Comparison of ENCODE assay signal across 17 mouse cellular contexts in genomic region chr17:80288012-80288411, GRCm38 (mm10). TPM values are rescaled to one million over a fixed set of nuclear protein-coding genes. Genes with fewer than 3 reads are reported as not detected.
DNase-seq lines count a peak whose midpoint lies in the region; ATAC-seq lines count a peak whose summit lies in the region.
"Had no signal": no experiment of that assay in that cellular context is flagged by ENCODE, and none has a peak within 500 bp of the region (broad histone marks: within the 10 kb centered on the region; RNA-seq: fewer than 3 reads in every experiment).

No protein-coding gene starts in this region.

- no peak for ATAC-seq in forebrain, embryonic 13.5 days
- no peak for ATAC-seq in forebrain, embryonic 12.5 days (ENCODE audit: low FRiP score)
- ATAC-seq in midbrain, embryonic 11.5 days (ENCODE audit: low FRiP score) = no peak
- ATAC-seq in midbrain, embryonic 15.5 days (replicated peaks) = no peak
- ATAC-seq: inflammation-experienced regulatory T-cells, adult 6 months had no signal

- H3K9ac ChIP-seq in forebrain, embryonic 13.5 days = no peak overlapping the region
- no peak overlapping the region for H3K9ac ChIP-seq in forebrain, embryonic 12.5 days
- H3K9ac ChIP-seq in midbrain, embryonic 11.5 days (ENCODE audit: low read length) = no peak overlapping the region
- no peak overlapping the region for H3K9ac ChIP-seq in midbrain, embryonic 15.5 days
- H3K9ac ChIP-seq: kidney, embryonic 15.5 days; liver, embryonic 13.5 days; stomach, embryonic 15.5 days had no signal

- H3K27me3 ChIP-seq in forebrain, embryonic 13.5 days = no peaks in the 10 kb centered on the region
- H3K27me3 ChIP-seq in forebrain, embryonic 12.5 days = no peaks in the 10 kb centered on the region
- H3K27me3 ChIP-seq in midbrain, embryonic 11.5 days (ENCODE audit: control insufficient read depth, insufficient read depth, low read length) = no peaks in the 10 kb centered on the region
- H3K27me3 ChIP-seq in midbrain, embryonic 10.5 days (ENCODE audit: low read depth, poor library complexity, severe bottlenecking) = no peaks in the 10 kb centered on the region
- no peaks in the 10 kb centered on the region for H3K27me3 ChIP-seq in midbrain, embryonic 15.5 days (replicated peaks)
- H3K27me3 ChIP-seq: kidney, embryonic 15.5 days; liver, embryonic 13.5 days; stomach, embryonic 15.5 days had no signal

- DNase-seq in midbrain, embryonic 11.5 days (ENCODE audit: low spot score, missing footprints) = peak; percentile 47
- no peak for DNase-seq in midbrain, embryonic 10.5 days (ENCODE audit: low spot score)
- no peak for DNase-seq in MN1 (ENCODE audit: low spot score)
- DNase-seq in frontal cortex, adult 2 months (ENCODE audit: extremely low spot score in 1 of 2, low spot score in 1 of 2) = no peak
- no peak for DNase-seq in cerebellum, adult 9-11 months
- DNase-seq: adrenal gland, postnatal 14 days; cerebellum, postnatal 14 days; gastrocnemius, postnatal 36 days; liver, embryonic 13.5 days; lung, postnatal 36 days; right cerebral cortex, postnatal 4 days had no signal

- H3K36me3 ChIP-seq in forebrain, embryonic 13.5 days (ENCODE audit: poor library complexity, severe bottlenecking) = no peaks in the 10 kb centered on the region
- H3K36me3 ChIP-seq in forebrain, embryonic 12.5 days (replicated peaks) = no peaks in the 10 kb centered on the region
- H3K36me3 ChIP-seq in midbrain, embryonic 11.5 days (ENCODE audit: control insufficient read depth, insufficient read depth, low read length) = no peaks in the 10 kb centered on the region
- H3K36me3 ChIP-seq in midbrain, embryonic 10.5 days = no peaks in the 10 kb centered on the region
- H3K36me3 ChIP-seq in midbrain, embryonic 15.5 days (replicated peaks) = no peaks in the 10 kb centered on the region
- H3K36me3 ChIP-seq: kidney, embryonic 15.5 days; liver, embryonic 13.5 days; stomach, embryonic 15.5 days had no signal

- H3K4me3 ChIP-seq in forebrain, embryonic 13.5 days = no peak overlapping the region; the same call in 1 of the 2 replicates
- no peak overlapping the region for H3K4me3 ChIP-seq in forebrain, embryonic 12.5 days (replicated peaks)
- H3K4me3 ChIP-seq in midbrain, embryonic 11.5 days (ENCODE audit: low read depth, low read length) = no peak overlapping the region
- H3K4me3 ChIP-seq in midbrain, embryonic 10.5 days = no peak overlapping the region
- no peak overlapping the region for H3K4me3 ChIP-seq in midbrain, embryonic 15.5 days
- H3K4me3 ChIP-seq: stomach, embryonic 15.5 days had no signal

- H3K4me2 ChIP-seq in forebrain, embryonic 13.5 days = peak overlapping the region; percentile 70; the same call in 1 of the 2 replicates
- no peak overlapping the region for H3K4me2 ChIP-seq in forebrain, embryonic 12.5 days
- no peak overlapping the region for H3K4me2 ChIP-seq in midbrain, embryonic 11.5 days
- peak overlapping the region; percentile 52 for H3K4me2 ChIP-seq in midbrain, embryonic 15.5 days

- 83% methylated on average over 6 of the region's 6 CpGs for WGBS in forebrain, embryonic 13.5 days
- 83% methylated on average over 6 of the region's 6 CpGs for WGBS in forebrain, embryonic 12.5 days
- WGBS in midbrain, embryonic 11.5 days = 86% methylated on average over 6 of the region's 6 CpGs
- WGBS in midbrain, embryonic 10.5 days = 94% methylated on average over 6 of the region's 6 CpGs
- 87% methylated on average over 6 of the region's 6 CpGs for WGBS in midbrain, embryonic 15.5 days

- peaks cover 15% of the 10 kb centered on the region for H3K4me1 ChIP-seq in forebrain, embryonic 13.5 days
- peaks cover 11% of the 10 kb centered on the region for H3K4me1 ChIP-seq in forebrain, embryonic 12.5 days
- peaks cover 11% of the 10 kb centered on the region for H3K4me1 ChIP-seq in midbrain, embryonic 11.5 days (ENCODE audit: control insufficient read depth, insufficient read depth, low read length)
- H3K4me1 ChIP-seq in midbrain, embryonic 10.5 days = peaks cover 15% of the 10 kb centered on the region
- peaks cover 14% of the 10 kb centered on the region for H3K4me1 ChIP-seq in midbrain, embryonic 15.5 days

- no peak overlapping the region for H3K27ac ChIP-seq in forebrain, embryonic 13.5 days
- no peak overlapping the region for H3K27ac ChIP-seq in forebrain, embryonic 12.5 days
- H3K27ac ChIP-seq in midbrain, embryonic 11.5 days (ENCODE audit: low read depth, low read length) = no peak overlapping the region
- H3K27ac ChIP-seq in midbrain, embryonic 10.5 days (replicated peaks) = no peak overlapping the region
- no peak overlapping the region for H3K27ac ChIP-seq in midbrain, embryonic 15.5 days
- H3K27ac ChIP-seq: kidney, embryonic 15.5 days; liver, embryonic 13.5 days; stomach, embryonic 15.5 days had no signal

- H3K9me3 ChIP-seq in forebrain, embryonic 13.5 days (replicated peaks) = no peaks in the 10 kb centered on the region
- H3K9me3 ChIP-seq in forebrain, embryonic 12.5 days = no peaks in the 10 kb centered on the region
- no peaks in the 10 kb centered on the region for H3K9me3 ChIP-seq in midbrain, embryonic 11.5 days (ENCODE audit: control insufficient read depth, low read length)
- no peaks in the 10 kb centered on the region for H3K9me3 ChIP-seq in midbrain, embryonic 10.5 days (replicated peaks)
- no peaks in the 10 kb centered on the region for H3K9me3 ChIP-seq in midbrain, embryonic 15.5 days
- H3K9me3 ChIP-seq: kidney, embryonic 15.5 days; liver, embryonic 13.5 days; stomach, embryonic 15.5 days had no signal

RNA-seq across cellular contexts. Expression of gene Morn2, which starts 2.0 kb away (rescaled TPM):
- polyA plus RNA-seq in forebrain, embryonic 13.5 days (2015; fragmentation: Nextera tagmentation; extraction: Ambion mirVana) = 49.0 and 51.0 TPM in 2 replicates
- 37.8 and 45.1 TPM in 2 replicates for polyA plus RNA-seq in forebrain, embryonic 12.5 days (2016; fragmentation: Nextera tagmentation; extraction: Ambion mirVana)
- polyA plus RNA-seq in midbrain, embryonic 11.5 days (2014; fragmentation: Nextera tagmentation; extraction: Ambion mirVana) = 36.2 and 44.6 TPM in 2 replicates
- polyA plus RNA-seq in midbrain, embryonic 10.5 days (2016; fragmentation: Nextera tagmentation; extraction: Ambion mirVana) = 32.8 and 37.2 TPM in 2 replicates
- 48.8 and 49.7 TPM in 2 replicates for polyA plus RNA-seq in midbrain, embryonic 15.5 days (2015; fragmentation: Nextera tagmentation; extraction: Ambion mirVana)
- polyA plus RNA-seq in frontal cortex, adult 2 months (2012; rRNA removed) = 36.6 and 45.5 TPM in 2 replicates

RNA-seq across cellular contexts. Expression of gene Dhx57, which starts 2.3 kb away (rescaled TPM):
- polyA plus RNA-seq in forebrain, embryonic 13.5 days (2015; fragmentation: Nextera tagmentation; extraction: Ambion mirVana) = 28.6 and 32.0 TPM in 2 replicates
- 31.3 and 33.0 TPM in 2 replicates for polyA plus RNA-seq in forebrain, embryonic 12.5 days (2016; fragmentation: Nextera tagmentation; extraction: Ambion mirVana)
- polyA plus RNA-seq in midbrain, embryonic 11.5 days (2014; fragmentation: Nextera tagmentation; extraction: Ambion mirVana) = 21.3 and 24.5 TPM in 2 replicates
- 15.1 and 21.2 TPM in 2 replicates for polyA plus RNA-seq in midbrain, embryonic 10.5 days (2016; fragmentation: Nextera tagmentation; extraction: Ambion mirVana)
- polyA plus RNA-seq in midbrain, embryonic 15.5 days (2015; fragmentation: Nextera tagmentation; extraction: Ambion mirVana) = 52.2 and 58.2 TPM in 2 replicates
- 28.8 and 31.5 TPM in 2 replicates for polyA plus RNA-seq in frontal cortex, adult 2 months (2012; rRNA removed)

RNA-seq across cellular contexts. Expression of gene Arhgef33, which starts 19.2 kb away (rescaled TPM):
- 0.65 and 0.96 TPM in 2 replicates for polyA plus RNA-seq in forebrain, embryonic 13.5 days (2015; fragmentation: Nextera tagmentation; extraction: Ambion mirVana)
- 0.17 and 0.74 TPM in 2 replicates for polyA plus RNA-seq in forebrain, embryonic 12.5 days (2016; fragmentation: Nextera tagmentation; extraction: Ambion mirVana)
- 0.57 and 0.98 TPM in 2 replicates for polyA plus RNA-seq in midbrain, embryonic 11.5 days (2014; fragmentation: Nextera tagmentation; extraction: Ambion mirVana)
- polyA plus RNA-seq in midbrain, embryonic 10.5 days (2016; fragmentation: Nextera tagmentation; extraction: Ambion mirVana) = 0.26 and 0.44 TPM in 2 replicates
- 1.0 and 1.6 TPM in 2 replicates for polyA plus RNA-seq in midbrain, embryonic 15.5 days (2015; fragmentation: Nextera tagmentation; extraction: Ambion mirVana)
- 2.5 and 5.3 TPM in 2 replicates for polyA plus RNA-seq in frontal cortex, adult 2 months (2012; rRNA removed)

Comparison
In these comparisons a context has a peak if more than half of its experiments do, and no peak if none do; other contexts are left out.
1. H3K4me2 ChIP-seq: peak in forebrain, embryonic 13.5 days (single experiment) and midbrain, embryonic 15.5 days (single experiment); none in forebrain, embryonic 12.5 days (single experiment) and midbrain, embryonic 11.5 days (single experiment).